Mouse (Mus musculus): ENCODE measurements around the gene Scp2.

- TF ChIP-seq CTCF (IDR thresholded peaks at IDR 0.05; ENCODE audit: low read depth) (no peak), EP300 (IDR thresholded peaks at IDR 0.05; ENCODE audit: low read depth) (no peak)
These were observed 17.3 kb downstream of the Scp2 start for GRCm38 (mm10) chr4:108127516-108127915.

Measured in heart, postnatal 0 days (tissue).